Mouse (Mus musculus) ovary, postnatal 36 days (tissue): ENCODE results near the gene Phf13.

Source experiments
- DNase-seq: peaks from one replicate; pipeline ENCODE4 v3.0.0; 2022; ENCODE audit warnings: low spot score, mixed read lengths

The Phf13 gene

GRCm38 (mm10) chr4:152012109-152012508 is 16.1 kb upstream of the Phf13 start:
- no peak for DNase-seq

- DNase-seq = no peak
Observed at GRCm38 (mm10) chr4:152011171-152011760, 15.2 kb upstream of the Phf13 start.

GRCm38 (mm10) chr4:152010707-152011134 is 14.7 kb upstream of the Phf13 start:
- DNase-seq = no peak

GRCm38 (mm10) chr4:152010091-152010706 is 14.1 kb upstream of the Phf13 start:
- peak; percentile 48 for DNase-seq

GRCm38 (mm10) chr4:152009076-152010051 is 13.3 kb upstream of the Phf13 start:
- peak; percentile 50 for DNase-seq

- peak; percentile 94 for DNase-seq
Observed at GRCm38 (mm10) chr4:152008622-152009075, 12.6 kb upstream of the Phf13 start, which contains the start of gene Klhl21. TSS of gene Klhl21 (plus strand) at chr4:152008803.

GRCm38 (mm10) chr4:152008148-152008500 is 12.1 kb upstream of the Phf13 start:
- no peak for DNase-seq

- DNase-seq = no peak
Observed at GRCm38 (mm10) chr4:152007481-152008147, 11.6 kb upstream of the Phf13 start.

GRCm38 (mm10) chr4:152006812-152007211 is 10.8 kb upstream of the Phf13 start:
- DNase-seq = no peak

GRCm38 (mm10) chr4:152006137-152006536 is 10.1 kb upstream of the Phf13 start:
- no peak for DNase-seq

- no peak for DNase-seq
Observed at GRCm38 (mm10) chr4:152002063-152002462, 6.0 kb upstream of the Phf13 start.

GRCm38 (mm10) chr4:152001335-152001734 is 5.3 kb upstream of the Phf13 start:
- DNase-seq = no peak

GRCm38 (mm10) chr4:152000906-152001305 is 4.8 kb upstream of the Phf13 start:
- DNase-seq = no peak

- no peak for DNase-seq
Observed at GRCm38 (mm10) chr4:151999481-151999880, 3.4 kb upstream of the Phf13 start.

- DNase-seq = no peak
Observed at GRCm38 (mm10) chr4:151997701-151998100, 1.6 kb upstream of the Phf13 start.

- DNase-seq = no peak
Observed at GRCm38 (mm10) chr4:151996951-151997222, 829 bp upstream of the Phf13 start.

- peak; percentile 56 for DNase-seq
Observed at GRCm38 (mm10) chr4:151995371-151996172, 486 bp downstream of the Phf13 start.

GRCm38 (mm10) chr4:151994228-151995171 is 1.6 kb downstream of the Phf13 start:
- peak; percentile 62 for DNase-seq

GRCm38 (mm10) chr4:151993035-151993434 is 3.0 kb downstream of the Phf13 start:
- DNase-seq = no peak

- no peak for DNase-seq
Observed at GRCm38 (mm10) chr4:151992091-151992490, 4.0 kb downstream of the Phf13 start.
